Mouse (Mus musculus) midbrain, embryonic 13.5 days (tissue): ENCODE measurements around the gene Prss44. TPM values are rescaled to one million over a fixed set of nuclear protein-coding genes. Genes with fewer than 3 reads are reported as not detected.

Source experiments
- ATAC-seq: fragments of 200-750 bp; cut with Nextera tagmentation; 2 replicates; pipeline ENCODE4 v1.8.0; 2017; ENCODE audit warnings: mild to moderate bottlenecking, moderate TSS enrichment, moderate library complexity
- H3K27ac ChIP-seq: fragments of 300-500 bp; sonication (generic); 2 replicates; pipeline ENCODE4 v1.5.1; 2015; ENCODE audit warnings: inconsistent platforms, mild to moderate bottlenecking, moderate library complexity
- H3K27me3 ChIP-seq: fragments of 300-500 bp; sonication (generic); 2 replicates; pipeline ENCODE4 v1.6.1; 2015; ENCODE audit warnings: mild to moderate bottlenecking, inconsistent platforms
- H3K36me3 ChIP-seq: fragments of 300-500 bp; sonication (generic); 2 replicates; pipeline ENCODE4 v1.6.1; 2015; ENCODE audit warnings: mild to moderate bottlenecking, inconsistent platforms
- H3K4me1 ChIP-seq: fragments of 300-500 bp; sonication (generic); replicated peaks from 2 replicates; pipeline ENCODE4 v1.6.1; 2015; ENCODE audit warnings: inconsistent platforms
- H3K4me2 ChIP-seq: fragments of 300-500 bp; sonication (generic); replicated peaks from 2 replicates; pipeline ENCODE4 v1.6.1; 2015; ENCODE audit warnings: moderate library complexity, mild to moderate bottlenecking, inconsistent platforms
- H3K4me3 ChIP-seq: fragments of 300-500 bp; sonication (generic); replicated peaks from 2 replicates; pipeline ENCODE4 v1.5.1; 2015; ENCODE audit warnings: mild to moderate bottlenecking, inconsistent platforms
- H3K9ac ChIP-seq: fragments of 300-500 bp; sonication (generic); replicated peaks from 2 replicates; pipeline ENCODE4 v1.6.1; 2015; ENCODE audit warnings: mild to moderate bottlenecking, inconsistent platforms
- H3K9me3 ChIP-seq: fragments of 300-500 bp; sonication (generic); 2 replicates; pipeline ENCODE4 v1.6.1; 2016; ENCODE audit warnings: mild to moderate bottlenecking, inconsistent platforms
- WGBS: fragments of 180-500 bp; shearing (Covaris S2); methylation state at CpG from one replicate; pipeline ENCODE4 v1.1.7; 2015; 5-methylcytosine and 5-hydroxymethylcytosine counted together
- polyA plus RNA-seq: library from polyadenylated mRNA; unstranded; fragments of >200 nt; fragmentation: Nextera tagmentation; extraction: Ambion mirVana; gene quantifications from 2 replicates; pipeline ENCODE4 v1.2.1, GENCODE M21; 2015

Gene Prss44
- polyA plus RNA-seq, result not detected in 2 replicates

DNA sequence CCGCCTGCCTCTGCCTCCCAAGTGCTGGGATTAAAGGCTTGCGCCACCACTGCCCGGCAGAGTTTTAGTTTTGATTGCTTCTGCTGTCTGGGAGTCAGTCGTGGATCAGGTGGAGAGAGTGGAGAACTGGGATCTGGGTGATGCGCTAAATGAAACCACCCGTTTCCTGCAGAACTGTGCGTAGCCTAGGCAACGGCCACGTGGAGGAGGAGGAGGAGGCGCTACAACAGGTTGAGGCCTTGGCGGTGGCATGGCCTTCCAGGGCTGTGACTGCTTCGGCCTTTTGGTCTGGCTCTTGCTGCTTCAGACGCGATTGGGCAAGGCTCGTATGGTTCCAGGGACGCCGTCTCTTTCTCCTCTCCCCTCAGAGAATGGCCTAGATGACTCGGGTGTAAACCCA, at the start of gene Prss44:
Gene Prss44, plus strand, starts transcription at position 206 of the 400 bp plus-strand sequence.
- no peaks in the 10 kb centered on the region for H3K36me3 ChIP-seq
- H3K27me3 ChIP-seq, result no peaks in the 10 kb centered on the region
- WGBS, result 69% methylated on average over 18 of the region's 18 CpGs

DNA sequence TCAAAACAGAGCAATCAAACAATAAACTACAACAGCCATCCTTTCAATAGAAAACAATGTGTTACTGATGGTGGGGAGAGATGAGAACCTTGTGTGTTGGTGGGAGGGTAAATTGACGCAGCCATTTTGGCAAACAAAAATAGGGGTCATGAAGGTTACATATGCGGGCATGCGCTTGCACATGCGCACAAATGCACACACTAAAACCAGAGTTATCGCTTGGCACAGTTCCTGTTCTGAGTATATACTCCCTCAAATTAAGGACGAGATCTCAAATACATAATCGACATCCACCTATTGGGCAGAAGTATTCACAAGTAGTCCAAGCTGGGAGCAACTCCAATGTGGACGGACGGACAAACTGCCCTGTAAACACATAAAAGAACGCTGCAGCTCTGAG, 41.5 kb upstream of the Prss44 start:
- 94% methylated on average over 10 of the region's 10 CpGs for WGBS
- no peak overlapping the region for H3K4me3 ChIP-seq
- no peak overlapping the region for H3K27ac ChIP-seq
- no peaks in the 10 kb centered on the region for H3K4me1 ChIP-seq
- H3K36me3 ChIP-seq, result no peaks in the 10 kb centered on the region
- H3K9ac ChIP-seq, result no peak overlapping the region
- H3K9me3 ChIP-seq, result no peaks in the 10 kb centered on the region
- ATAC-seq, result no peak
- no peaks in the 10 kb centered on the region for H3K27me3 ChIP-seq
- H3K4me2 ChIP-seq, result no peak overlapping the region

More for the DNA sequence above, at the start of gene Prss44:
- H3K9ac ChIP-seq, result no peak within 1 kb of the TSS
- H3K9me3 ChIP-seq, result no peaks in the 10 kb centered on the region
- ATAC-seq, result no peak
- H3K4me1 ChIP-seq, result no peaks in the 10 kb centered on the region
- no peak within 1 kb of the TSS for H3K27ac ChIP-seq
- no peak within 1 kb of the TSS for H3K4me2 ChIP-seq
- H3K4me3 ChIP-seq, result no peak within 1 kb of the TSS

DNA sequence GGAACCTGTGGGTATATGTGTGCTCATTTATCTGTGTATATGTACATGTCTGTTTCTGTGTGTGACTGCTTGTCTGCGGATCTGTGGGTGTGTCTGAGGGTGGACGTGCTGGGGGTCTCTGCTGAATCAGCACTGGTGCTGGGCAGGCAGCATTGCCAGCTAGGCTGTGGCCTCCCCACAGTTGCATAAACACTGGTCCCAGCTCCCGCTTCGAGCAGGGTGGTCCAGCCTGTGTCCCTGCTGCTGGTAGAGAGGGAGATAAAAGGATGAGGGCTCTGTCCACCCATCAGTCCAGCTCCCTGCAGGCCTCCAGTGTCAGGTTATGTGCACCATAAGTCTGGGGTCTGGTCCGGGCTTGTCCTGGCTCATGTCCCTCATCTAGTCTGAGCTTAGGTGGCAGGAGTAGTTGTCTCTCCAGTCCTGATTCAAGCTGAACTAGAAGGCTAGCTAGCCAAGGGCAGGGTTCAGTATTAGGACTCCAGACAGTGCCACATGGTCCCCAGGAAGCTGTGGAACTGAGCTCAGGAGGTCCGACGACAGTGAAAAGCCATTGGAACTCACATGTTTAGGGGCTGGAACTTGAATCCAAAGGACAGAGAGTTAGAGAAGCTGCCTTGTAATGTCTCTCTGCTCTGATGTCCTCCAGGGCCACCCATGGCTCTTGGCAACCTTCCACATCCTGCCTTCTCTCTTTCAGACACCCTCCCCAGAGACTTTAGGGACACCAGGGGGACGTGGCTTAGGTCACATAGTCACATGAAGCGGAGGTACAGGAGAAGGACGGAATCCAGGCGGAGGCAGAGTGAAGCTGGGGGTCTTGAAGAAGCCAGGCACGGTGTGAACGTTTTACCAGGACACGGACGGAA, 39.2 kb upstream of the Prss44 start:
- Histone ChIP-seq H3K9me3 (no peaks in the 10 kb centered on the region), H3K36me3 (no peaks in the 10 kb centered on the region), H3K27me3 (peaks cover 8% of the 10 kb centered on the region), H3K4me1 (no peaks in the 10 kb centered on the region), H3K4me2 (no peak overlapping the region), H3K9ac (no peak overlapping the region), H3K4me3 (no peak overlapping the region), H3K27ac (no peak overlapping the region)
- 83% methylated on average over 15 of the region's 15 CpGs for WGBS
- ATAC-seq, result no peak

DNA sequence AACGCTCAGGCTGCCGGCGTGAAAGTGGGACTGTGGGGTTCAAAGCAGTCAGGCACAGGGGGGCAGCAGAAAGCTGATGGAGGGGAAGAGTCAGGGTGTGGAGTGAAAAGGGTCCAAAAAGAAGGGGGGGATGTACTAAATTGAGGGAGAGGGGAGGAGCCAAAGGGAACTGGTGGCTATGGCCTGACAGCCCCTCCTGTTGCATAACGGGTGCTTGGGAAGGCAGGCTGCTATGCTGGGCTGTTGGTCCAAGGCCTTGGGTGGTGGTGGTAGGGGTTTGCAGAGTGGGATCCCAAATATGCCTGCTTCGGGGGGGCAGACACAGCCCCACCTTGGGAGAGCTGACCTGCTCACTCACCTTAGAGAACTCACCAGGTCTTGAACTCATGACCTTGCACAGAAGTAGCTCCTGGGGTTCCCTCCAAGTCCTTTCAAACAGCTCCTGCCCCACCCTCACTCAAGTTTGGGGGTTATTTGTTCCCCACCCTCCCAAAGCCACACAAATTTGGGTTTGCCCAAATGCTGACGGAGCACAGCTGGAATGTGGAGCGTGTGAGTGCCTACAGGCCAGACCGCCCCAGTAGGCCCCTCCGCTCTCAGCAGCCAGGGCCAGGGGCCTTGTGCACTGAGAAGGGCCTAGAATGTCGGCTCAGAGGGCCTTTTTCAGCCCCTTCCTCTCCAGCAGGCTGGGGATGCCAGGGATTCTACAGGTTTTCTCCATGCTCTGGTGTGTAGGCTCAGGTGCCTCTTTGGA, 38.3 kb upstream of the Prss44 start:
- Histone ChIP-seq H3K9ac (no peak overlapping the region), H3K27ac (no peak overlapping the region), H3K4me2 (no peak overlapping the region), H3K4me3 (no peak overlapping the region), H3K27me3 (peaks cover 14% of the 10 kb centered on the region), H3K9me3 (no peaks in the 10 kb centered on the region), H3K36me3 (no peaks in the 10 kb centered on the region), H3K4me1 (peaks cover 2% of the 10 kb centered on the region)
- 79% methylated on average over 10 of the region's 10 CpGs for WGBS
- ATAC-seq, result no peak

DNA sequence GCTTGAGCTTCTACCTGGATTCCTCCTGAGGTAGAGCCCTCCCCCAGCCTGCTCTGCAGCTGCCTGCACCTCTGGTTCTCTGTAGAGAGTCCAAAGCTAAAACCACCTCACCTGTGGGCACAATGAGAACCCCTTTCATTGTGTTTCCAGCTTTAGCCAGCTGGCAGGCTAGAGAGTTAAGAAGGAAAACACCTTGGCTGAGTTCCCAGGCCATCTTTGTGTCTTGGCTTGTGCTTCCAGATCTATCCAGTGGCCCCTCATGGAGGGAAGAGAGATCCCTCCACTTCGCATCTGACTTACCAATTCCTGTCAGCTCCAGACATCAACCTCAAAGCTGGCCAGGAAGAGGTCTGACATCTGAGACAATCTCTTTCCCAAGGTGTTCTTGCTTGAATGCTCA, 35.7 kb upstream of the Prss44 start:
- no peak overlapping the region for H3K9ac ChIP-seq
- H3K9me3 ChIP-seq, result no peaks in the 10 kb centered on the region
- peaks cover 12% of the 10 kb centered on the region for H3K4me1 ChIP-seq
- peaks cover 16% of the 10 kb centered on the region for H3K27me3 ChIP-seq
- no peaks in the 10 kb centered on the region for H3K36me3 ChIP-seq
- no peak overlapping the region for H3K4me3 ChIP-seq
- 95% methylated on average over 1 of the region's 1 CpGs for WGBS
- H3K27ac ChIP-seq, result no peak overlapping the region
- H3K4me2 ChIP-seq, result no peak overlapping the region
- ATAC-seq, result no peak

DNA sequence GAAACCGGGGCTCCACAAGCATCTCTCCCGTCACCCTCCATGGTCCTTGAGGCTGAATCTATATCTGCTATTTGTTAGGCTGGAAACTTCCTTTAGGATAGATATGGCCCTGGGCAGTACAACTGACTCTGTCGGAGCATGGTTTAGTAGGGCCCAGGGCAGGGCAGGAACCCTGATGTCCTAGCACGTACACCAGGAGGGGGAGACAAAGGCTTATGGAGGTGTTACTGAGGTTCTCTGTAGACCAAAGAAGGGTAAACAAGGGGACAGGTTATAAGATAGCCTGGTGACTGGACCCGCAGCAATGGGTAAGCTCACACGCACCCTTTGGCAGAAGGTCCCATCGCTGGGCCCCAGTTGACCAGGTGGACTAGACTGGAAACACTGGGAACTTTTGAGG, 35.2 kb upstream of the Prss44 start:
- ATAC-seq, result no peak
- 86% methylated on average over 7 of the region's 7 CpGs for WGBS
- Histone ChIP-seq H3K9me3 (no peaks in the 10 kb centered on the region), H3K9ac (no peak overlapping the region), H3K4me2 (no peak overlapping the region), H3K36me3 (no peaks in the 10 kb centered on the region), H3K27me3 (peaks cover 16% of the 10 kb centered on the region), H3K4me1 (peaks cover 12% of the 10 kb centered on the region), H3K27ac (no peak overlapping the region), H3K4me3 (no peak overlapping the region)

DNA sequence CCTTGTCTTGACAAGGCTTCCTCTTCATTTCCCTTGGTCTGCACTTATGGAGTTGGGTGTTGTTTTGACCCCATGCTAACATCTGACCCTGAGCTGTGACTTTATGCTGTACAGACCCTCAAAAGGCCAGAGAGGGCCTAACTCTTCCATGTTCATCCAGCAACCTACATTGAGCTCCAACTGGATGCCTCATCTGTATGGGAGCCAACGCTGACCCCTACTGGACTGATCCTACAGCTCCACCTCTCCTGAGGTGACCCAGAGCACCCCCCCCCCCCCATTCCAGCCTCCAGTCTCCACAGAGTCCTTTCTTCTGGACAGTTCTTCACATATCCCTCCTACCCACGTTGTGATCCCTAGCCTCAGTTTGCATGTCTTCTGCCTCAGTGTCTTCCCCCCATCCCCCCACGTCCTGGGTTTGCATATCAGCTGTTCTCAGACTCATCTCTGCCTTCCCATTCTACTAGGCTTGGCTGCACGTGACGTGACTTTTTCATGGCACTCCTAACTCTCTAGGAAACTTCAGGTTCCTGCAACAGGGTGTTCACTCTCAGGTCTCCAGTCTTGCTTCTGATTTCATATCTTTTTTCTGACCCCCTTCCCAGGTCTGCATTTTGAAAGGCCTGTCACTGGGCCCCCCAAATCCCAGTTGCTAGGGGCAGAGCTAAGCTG, 34.4 kb upstream of the Prss44 start:
- no peak overlapping the region for H3K27ac ChIP-seq
- 64% methylated on average over 5 of the region's 5 CpGs for WGBS
- H3K36me3 ChIP-seq, result no peaks in the 10 kb centered on the region
- H3K9me3 ChIP-seq, result no peaks in the 10 kb centered on the region
- ATAC-seq, result no peak
- H3K4me1 ChIP-seq, result peaks cover 12% of the 10 kb centered on the region
- H3K27me3 ChIP-seq, result peaks cover 16% of the 10 kb centered on the region
- H3K4me2 ChIP-seq, result no peak overlapping the region
- H3K9ac ChIP-seq, result no peak overlapping the region
- H3K4me3 ChIP-seq, result no peak overlapping the region

DNA sequence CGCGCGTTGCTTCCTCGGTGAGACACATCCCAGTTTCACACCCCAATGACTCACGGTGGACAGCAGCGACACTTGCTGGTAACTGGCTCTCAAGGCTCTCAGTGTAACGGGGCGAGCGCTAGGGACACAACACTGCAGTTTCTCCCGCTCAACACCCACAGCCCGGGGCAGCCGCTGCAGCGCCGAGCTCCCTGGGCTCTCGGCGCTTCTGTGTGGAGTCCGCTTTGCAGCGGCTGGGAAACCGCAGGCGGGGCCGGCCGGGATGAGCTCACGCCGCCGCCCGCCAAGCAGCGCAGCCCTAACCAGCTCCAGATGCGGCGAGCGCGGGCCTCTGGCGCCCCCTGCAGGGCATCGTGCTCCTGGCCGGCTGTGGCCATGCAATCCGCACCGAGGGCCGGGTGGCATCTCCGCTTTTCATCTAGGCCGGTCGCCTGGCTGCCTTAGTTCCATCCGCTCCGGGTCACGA, 32.5 kb upstream of the Prss44 start:
- peak overlapping the region; percentile 48 for H3K4me3 ChIP-seq
- peaks cover 12% of the 10 kb centered on the region for H3K4me1 ChIP-seq
- under 1% methylated on average over 43 of the region's 43 CpGs for WGBS
- no peaks in the 10 kb centered on the region for H3K9me3 ChIP-seq
- ATAC-seq, result peak; percentile 96
- peak overlapping the region; percentile 77 for H3K9ac ChIP-seq
- peak overlapping the region; percentile 77 for H3K27ac ChIP-seq
- peak overlapping the region; percentile 67 for H3K4me2 ChIP-seq
- peaks cover 16% of the 10 kb centered on the region for H3K27me3 ChIP-seq
- H3K36me3 ChIP-seq, result no peaks in the 10 kb centered on the region

DNA sequence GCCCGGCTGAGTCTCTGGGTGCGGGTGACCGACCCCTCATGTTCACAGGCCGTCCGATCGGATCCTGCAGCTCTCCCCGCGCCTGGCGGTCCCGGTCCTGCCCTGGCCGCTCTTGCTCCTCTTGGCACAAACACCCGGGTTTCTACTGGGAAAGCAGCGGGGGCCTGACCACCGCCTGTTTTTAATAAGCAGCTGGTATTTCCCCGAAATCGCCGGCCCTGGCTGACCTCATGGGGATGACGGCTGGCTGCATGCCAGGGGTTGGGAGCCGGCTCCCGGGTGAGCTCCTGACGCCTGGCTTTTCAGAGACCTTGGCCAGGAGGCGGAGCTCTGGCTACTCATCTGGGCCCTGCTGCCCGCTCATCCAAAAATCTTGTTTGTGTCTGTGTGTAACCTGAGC, 32.1 kb upstream of the Prss44 start:
- WGBS, result under 1% methylated on average over 23 of the region's 23 CpGs
- H3K9me3 ChIP-seq, result no peaks in the 10 kb centered on the region
- no peaks in the 10 kb centered on the region for H3K36me3 ChIP-seq
- H3K27me3 ChIP-seq, result peaks cover 16% of the 10 kb centered on the region
- peak overlapping the region; percentile 77 for H3K9ac ChIP-seq
- H3K4me1 ChIP-seq, result peaks cover 12% of the 10 kb centered on the region
- peak overlapping the region; percentile 77 for H3K27ac ChIP-seq
- peak overlapping the region; percentile 67 for H3K4me2 ChIP-seq
- peak overlapping the region; percentile 48 for H3K4me3 ChIP-seq
- peak; percentile 71 for ATAC-seq

DNA sequence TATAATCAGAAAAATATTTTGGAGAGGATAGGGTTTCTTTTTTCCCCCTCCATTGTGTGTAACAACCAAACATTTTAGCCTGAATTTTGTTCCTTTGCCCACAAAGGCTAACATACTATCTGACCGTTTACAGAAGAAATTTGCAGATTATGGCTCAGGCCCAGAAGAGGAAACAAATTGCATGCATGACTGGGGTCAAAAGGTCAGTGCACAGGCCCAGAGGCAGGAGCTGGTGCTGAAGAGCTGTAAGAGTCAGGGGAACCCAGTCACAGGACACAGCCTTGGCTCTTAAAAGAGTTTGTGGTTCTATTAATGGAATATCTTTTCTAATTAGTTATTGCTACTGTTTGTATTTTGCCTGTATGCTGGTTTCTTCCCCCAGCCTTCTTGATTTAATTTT, 30.2 kb upstream of the Prss44 start:
- whole genome bisulfite sequencing, result 42% methylated on average over 1 of the region's 1 CpGs
- no peak for ATAC-seq
- no peak overlapping the region for H3K4me2 ChIP-seq
- H3K9me3 ChIP-seq, result no peaks in the 10 kb centered on the region
- peaks cover 12% of the 10 kb centered on the region for H3K4me1 ChIP-seq
- no peak overlapping the region for H3K27ac ChIP-seq
- H3K4me3 ChIP-seq, result no peak overlapping the region
- no peaks in the 10 kb centered on the region for H3K36me3 ChIP-seq
- peaks cover 16% of the 10 kb centered on the region for H3K27me3 ChIP-seq
- no peak overlapping the region for H3K9ac ChIP-seq

DNA sequence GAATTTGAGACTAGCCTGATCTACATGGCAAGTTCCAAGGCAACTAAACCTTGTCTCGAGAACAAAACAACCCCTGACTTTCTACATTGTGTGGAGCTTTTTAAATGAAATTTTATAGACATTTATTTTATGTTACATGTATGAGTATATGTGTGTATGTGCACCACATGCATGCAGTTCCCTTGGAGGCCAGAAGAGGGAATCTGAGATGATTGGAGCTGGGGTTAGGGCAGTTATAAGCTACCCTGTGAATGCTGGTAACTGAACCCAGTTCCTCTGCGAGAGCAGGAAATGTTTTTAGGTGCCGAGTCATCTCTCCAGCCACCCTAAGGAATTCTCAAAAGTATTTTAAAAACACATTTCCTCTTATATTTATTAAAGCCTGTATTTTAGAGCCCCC, 25.6 kb upstream of the Prss44 start:
- no peak overlapping the region for H3K4me3 ChIP-seq
- H3K4me2 ChIP-seq, result no peak overlapping the region
- no peaks in the 10 kb centered on the region for H3K4me1 ChIP-seq
- 93% methylated on average over 3 of the region's 3 CpGs for WGBS
- no peak for ATAC-seq
- H3K36me3 ChIP-seq, result no peaks in the 10 kb centered on the region
- H3K27me3 ChIP-seq, result no peaks in the 10 kb centered on the region
- no peaks in the 10 kb centered on the region for H3K9me3 ChIP-seq
- H3K9ac ChIP-seq, result no peak overlapping the region
- H3K27ac ChIP-seq, result no peak overlapping the region

DNA sequence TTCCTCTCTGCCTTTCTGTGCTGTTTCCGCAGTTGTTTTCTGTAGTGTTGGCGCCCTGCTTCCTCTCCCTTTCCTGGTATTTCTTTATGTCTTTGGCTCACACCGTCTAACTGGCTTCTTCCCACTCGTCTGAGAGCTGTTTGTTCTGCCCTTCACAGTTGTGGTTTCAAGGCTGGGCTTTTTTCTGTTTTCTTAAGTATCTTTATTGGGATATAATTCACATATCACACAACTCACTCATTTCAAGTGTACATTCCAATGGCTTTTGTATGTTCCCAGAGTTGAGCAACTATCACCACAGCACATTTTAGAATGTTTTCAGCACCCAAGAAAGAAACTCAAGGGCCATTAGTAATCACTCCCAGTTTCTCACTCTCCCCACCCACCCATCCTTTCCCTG, 23.3 kb upstream of the Prss44 start:
- Histone ChIP-seq H3K9ac (no peak overlapping the region), H3K9me3 (no peaks in the 10 kb centered on the region), H3K27me3 (no peaks in the 10 kb centered on the region), H3K4me3 (no peak overlapping the region), H3K4me2 (no peak overlapping the region), H3K27ac (no peak overlapping the region), H3K4me1 (no peaks in the 10 kb centered on the region), H3K36me3 (no peaks in the 10 kb centered on the region)
- no peak for ATAC-seq
- WGBS, result 80% methylated on average over 4 of the region's 4 CpGs
